Mouse (Mus musculus) layer of hippocampus, adult 18-20 months (tissue): ENCODE measurements around the gene Tbx21. TPM values are rescaled to one million over a fixed set of nuclear protein-coding genes. Genes with fewer than 3 reads are reported as not detected.

Source experiments
- DNase-seq, 2 experiments: peaks; one replicate each; pipeline ENCODE4 v3.0.0; 2022; ENCODE audit warnings: low spot score in 2 of 2
- long read RNA-seq: library from polyadenylated mRNA; stranded (forward); transcript quantifications from one replicate; pipeline ENCODE4 v2.0.0, GENCODE M21; 2021
- total RNA-seq, 2 experiments: library from RNA; stranded (reverse); gene quantifications; 2 replicates each; pipeline ENCODE4 v1.2.3; 2021

Gene Tbx21
- total RNA-seq, result under 1 TPM in 1 of 2 experiments, not detected in 1; 0.12 TPM
- long read RNA-seq, result 0 reads

GRCm38 (mm10) chr11:97114671-97115601, at the start of gene Tbx21:
Gene Tbx21 (minus strand): TSS chr11:97115331.
- no peak for DNase-seq

- DNase-seq, result peak in 1 of 2 experiments; percentile 77
These were observed 45.2 kb upstream of the Tbx21 start for GRCm38 (mm10) chr11:97160341-97160740.

- DNase-seq, result no peak
These were observed 41.9 kb upstream of the Tbx21 start for GRCm38 (mm10) chr11:97156999-97157398.

- DNase-seq, result no peak
These were observed 37.6 kb upstream of the Tbx21 start for GRCm38 (mm10) chr11:97152662-97153287.

- DNase-seq, result no peak
These were observed 36.9 kb upstream of the Tbx21 start for GRCm38 (mm10) chr11:97152023-97152426.

GRCm38 (mm10) chr11:97151343-97151801, 36.2 kb upstream of the Tbx21 start, which contains the start of gene Tbkbp1:
Gene Tbkbp1 (minus strand): TSS chr11:97151495.
- DNase-seq, result no peak

GRCm38 (mm10) chr11:97150411-97151330, 35.5 kb upstream of the Tbx21 start:
- DNase-seq, result peak in 1 of 2 experiments; percentile 66

GRCm38 (mm10) chr11:97149995-97150410, 34.9 kb upstream of the Tbx21 start:
- peak in 1 of 2 experiments; percentile 75 for DNase-seq

- DNase-seq, result no peak
These were observed 33.9 kb upstream of the Tbx21 start for GRCm38 (mm10) chr11:97149026-97149425.

- DNase-seq, result no peak
These were observed 33.5 kb upstream of the Tbx21 start for GRCm38 (mm10) chr11:97148591-97148990.

GRCm38 (mm10) chr11:97147333-97147732, 32.2 kb upstream of the Tbx21 start:
- DNase-seq, result no peak

GRCm38 (mm10) chr11:97146724-97147123, 31.6 kb upstream of the Tbx21 start:
- DNase-seq, result peak; percentile 73 to 88

GRCm38 (mm10) chr11:97145951-97146350, 30.8 kb upstream of the Tbx21 start:
- no peak for DNase-seq

- no peak for DNase-seq
These were observed 30.2 kb upstream of the Tbx21 start for GRCm38 (mm10) chr11:97145320-97145719.

- no peak for DNase-seq
These were observed 28.2 kb upstream of the Tbx21 start for GRCm38 (mm10) chr11:97143196-97143900.

GRCm38 (mm10) chr11:97142159-97142608, 27.1 kb upstream of the Tbx21 start:
- DNase-seq, result no peak

GRCm38 (mm10) chr11:97140811-97141210, 25.7 kb upstream of the Tbx21 start:
- DNase-seq, result no peak

GRCm38 (mm10) chr11:97139256-97139655, 24.1 kb upstream of the Tbx21 start:
- no peak for DNase-seq

GRCm38 (mm10) chr11:97138554-97139226, 23.6 kb upstream of the Tbx21 start:
- no peak for DNase-seq

- DNase-seq, result no peak
These were observed 18.1 kb upstream of the Tbx21 start for GRCm38 (mm10) chr11:97133270-97133669.
